ENCODE assay signal across 16 mouse cellular contexts in genomic region chrX:7993068-7993735, GRCm38 (mm10). TPM values are rescaled to one million over a fixed set of nuclear protein-coding genes. Genes with fewer than 3 reads are reported as not detected.
DNase-seq lines count a peak whose midpoint lies in the region; TF ChIP-seq lines count a peak whose summit lies in the region.
"Had no signal": no experiment of that assay in that cellular context is flagged by ENCODE, and none has a peak within 500 bp of the region (broad histone marks: within the 10 kb centered on the region; RNA-seq: fewer than 3 reads in every experiment).

No protein-coding gene starts in this region.

- no peak for TF ChIP-seq POLR2A in ES-Bruce4 (IDR thresholded peaks at IDR 0.05; ENCODE audit: insufficient read depth, low read length)

- TF ChIP-seq EP300 in ES-Bruce4 (IDR thresholded peaks at IDR 0.05; ENCODE audit: insufficient read depth, low read depth, low read length), result no peak

- intact Hi-C loops in left cerebral cortex, postnatal 4 days (cut with DNase I), result no loop called here

- TF ChIP-seq CTCF in ES-Bruce4 (IDR thresholded peaks at IDR 0.05; ENCODE audit: low read depth, low read length), result no peak

- no peaks in the 10 kb centered on the region for H3K27me3 ChIP-seq in ES-Bruce4 (ENCODE audit: control insufficient read depth, insufficient read depth, low read length, poor library complexity, severe bottlenecking)
- H3K27me3 ChIP-seq in erythroblast, embryonic 14.5 days (ENCODE audit: control insufficient read depth), result no peaks in the 10 kb centered on the region
- H3K27me3 ChIP-seq: megakaryocyte, embryonic 14.5 days had no signal

- H3K9me3 ChIP-seq in ES-Bruce4 (replicated peaks; ENCODE audit: control insufficient read depth, insufficient read depth, low read length, poor library complexity, severe bottlenecking), result no peaks in the 10 kb centered on the region
- H3K9me3 ChIP-seq in erythroblast, embryonic 14.5 days (ENCODE audit: control insufficient read depth, low read length), result no peaks in the 10 kb centered on the region
- H3K9me3 ChIP-seq: hindbrain, embryonic 10.5 days; megakaryocyte, embryonic 14.5 days had no signal

- H3K4me1 ChIP-seq in ES-Bruce4 (ENCODE audit: control insufficient read depth, insufficient read depth, low read length), result no peaks in the 10 kb centered on the region
- peaks cover 40% of the 10 kb centered on the region for H3K4me1 ChIP-seq in erythroblast, embryonic 14.5 days (ENCODE audit: control insufficient read depth)
- H3K4me1 ChIP-seq: hindbrain, embryonic 10.5 days had no signal

- no peak overlapping the region for H3K9ac ChIP-seq in ES-Bruce4 (ENCODE audit: low read depth, poor library complexity, severe bottlenecking)

- peak overlapping the region; percentile 9; the same call in 1 of the 2 replicates for H3K4me3 ChIP-seq in ES-Bruce4 (ENCODE audit: low read depth, low read length)
- peak overlapping the region; percentile 49 for H3K4me3 ChIP-seq in erythroblast, embryonic 14.5 days (replicated peaks)
- H3K4me3 ChIP-seq: hindbrain, embryonic 10.5 days had no signal

- H3K27ac ChIP-seq in ES-Bruce4 (ENCODE audit: insufficient read depth, low read length), result peak overlapping the region; percentile 35
- H3K27ac ChIP-seq: hindbrain, embryonic 10.5 days had no signal

- DNase-seq in ES-CJ7 (ENCODE audit: low read depth, low spot score), result peak; percentile 60
- peak; percentile 72 for DNase-seq in liver
- no peak for DNase-seq in frontal cortex, adult 2 months (ENCODE audit: extremely low spot score in 1 of 2, low spot score in 1 of 2)
- DNase-seq in left cerebral cortex, postnatal 4 days, result no peak
- DNase-seq in cerebellum, postnatal 4 days (ENCODE audit: low spot score in 2 of 2), result no peak
- DNase-seq: adrenal gland, postnatal 25 days; cerebellum, adult 9-11 months; right cerebral cortex, adult 18-20 months had no signal

- H3K36me3 ChIP-seq in ES-Bruce4 (ENCODE audit: control insufficient read depth, insufficient read depth, low read length, poor library complexity, severe bottlenecking), result no peaks in the 10 kb centered on the region
- H3K36me3 ChIP-seq in erythroblast, embryonic 14.5 days (ENCODE audit: control insufficient read depth), result peaks cover 7% of the 10 kb centered on the region
- H3K36me3 ChIP-seq: hindbrain, embryonic 10.5 days had no signal

RNA-seq across cellular contexts. Expression of gene Gata1, which starts 15.3 kb away (rescaled TPM):
- polyA plus RNA-seq in ES-Bruce4 (2011; ENCODE audit: insufficient read depth, insufficient read length, low read depth, missing spikeins), result 1.3 and 1.9 TPM in 2 replicates
- polyA plus RNA-seq in erythroblast, embryonic 14.5 days (2012), result 36.7 and 43.1 TPM in 2 replicates
- polyA plus RNA-seq in frontal cortex, adult 2 months (2012; rRNA removed), result not detected in 2 replicates
- not detected for total RNA-seq in left cerebral cortex, postnatal 4 days (2021)
- total RNA-seq: adrenal gland, postnatal 25 days; layer of hippocampus, adult 18-20 months had no signal
- polyA plus RNA-seq: Patski had no signal

RNA-seq across cellular contexts. Expression of gene Glod5, which starts 25.1 kb away (rescaled TPM):
- 15.9 and 16.6 TPM in 2 replicates for polyA plus RNA-seq in ES-Bruce4 (2011; ENCODE audit: insufficient read depth, insufficient read length, low read depth, missing spikeins)
- polyA plus RNA-seq in erythroblast, embryonic 14.5 days (2012), result not detected in 2 replicates
- 0.60 and 0.84 TPM in 2 replicates for polyA plus RNA-seq in frontal cortex, adult 2 months (2012; rRNA removed)
- not detected for total RNA-seq in left cerebral cortex, postnatal 4 days (2021)
- total RNA-seq: adrenal gland, postnatal 25 days; gastrocnemius, postnatal 4 days had no signal
- polyA plus RNA-seq: hindbrain, embryonic 10.5 days; limb, embryonic 11.5 days had no signal

RNA-seq across cellular contexts. Expression of gene Hdac6, which starts 45.5 kb away (rescaled TPM):
- polyA plus RNA-seq in ES-Bruce4 (2011; ENCODE audit: insufficient read depth, insufficient read length, low read depth, missing spikeins), result 85.6 and 101 TPM in 2 replicates
- polyA plus RNA-seq in erythroblast, embryonic 14.5 days (2012), result 0.57 and 0.97 TPM in 2 replicates
- 71.9 and 81.8 TPM in 2 replicates for polyA plus RNA-seq in frontal cortex, adult 2 months (2012; rRNA removed)
- total RNA-seq in left cerebral cortex, postnatal 4 days (2021), result 10 to 100 TPM; 62.5 to 71.4 TPM

Comparison
In these comparisons a context has a peak if more than half of its experiments do, and no peak if none do; other contexts are left out.
1. DNase-seq: peak in ES-CJ7 (single experiment) and liver (single experiment); none in frontal cortex, adult 2 months (0 of 2), left cerebral cortex, postnatal 4 days (single experiment) and cerebellum, postnatal 4 days (0 of 2).
2. RNA of gene Gata1, which starts 15.3 kb away (polyA plus RNA-seq): 36.7 to 43.1 TPM in erythroblast, embryonic 14.5 days; 1.3 to 1.9 TPM in ES-Bruce4 and not detected in frontal cortex, adult 2 months; every median in the first group is over 10 times any median in the second.
3. RNA of gene Hdac6, which starts 45.5 kb away (polyA plus RNA-seq): 85.6 to 101 TPM in ES-Bruce4 and 71.9 to 81.8 TPM in frontal cortex, adult 2 months; 0.57 to 0.97 TPM in erythroblast, embryonic 14.5 days; every median in the first group is over 10 times any median in the second.